Mouse (Mus musculus) cortical plate, adult 2 months (tissue): ENCODE measurements at regions not wholly inside any gene's neighbourhood (a gene's known extent, or its start where the extent isn't known, plus 50 kb on each side); places are given as distances from the start of the nearest gene placed in this dataset.

Source experiments
- H3K27ac ChIP-seq: fragments of 200-500 bp; 2 replicates; pipeline ENCODE4 v1.5.1; 2012; ENCODE audit warnings: low read length, control low read depth, inconsistent platforms; ENCODE audit not compliant: insufficient read depth
- H3K4me1 ChIP-seq: fragments of 200-500 bp; 2 replicates; pipeline ENCODE4 v1.6.1; 2011; ENCODE audit warnings: low read length; ENCODE audit not compliant: control insufficient read depth, insufficient read depth
- H3K4me3 ChIP-seq: fragments of 200-500 bp; 2 replicates; pipeline ENCODE4 v1.5.1; 2011; ENCODE audit warnings: mild to moderate bottlenecking, low read length, control low read depth; ENCODE audit not compliant: insufficient read depth
- CTCF ChIP-seq: fragments of 200-500 bp; IDR thresholded peaks from 2 replicates; pipeline ENCODE4 v1.5.1; 2011; ENCODE audit warnings: mild to moderate bottlenecking, control low read depth, low read length; ENCODE audit not compliant: insufficient read depth; ENCODE audit errors: extremely low read depth
- POLR2A ChIP-seq: fragments of 200-500 bp; IDR thresholded peaks from 2 replicates; pipeline ENCODE4 v1.6.1; 2011; ENCODE audit warnings: mild to moderate bottlenecking, low read length, control low read depth; ENCODE audit not compliant: insufficient read depth; ENCODE audit errors: extremely low read depth

GRCm38 (mm10) chr4:105535451-105535850 lies 254.2 kb upstream of the Gm12728 start:
- TF ChIP-seq CTCF (no peak), POLR2A (no peak)
- Histone ChIP-seq H3K4me3 (no peak overlapping the region), H3K4me1 (no peaks in the 10 kb centered on the region), H3K27ac (no peak overlapping the region)

GRCm38 (mm10) chr4:105545486-105545885 lies 244.2 kb upstream of the Gm12728 start:
- TF ChIP-seq POLR2A (no peak), CTCF (no peak)
- no peak overlapping the region for H3K27ac ChIP-seq
- no peak overlapping the region for H3K4me3 ChIP-seq
- no peaks in the 10 kb centered on the region for H3K4me1 ChIP-seq

DNA sequence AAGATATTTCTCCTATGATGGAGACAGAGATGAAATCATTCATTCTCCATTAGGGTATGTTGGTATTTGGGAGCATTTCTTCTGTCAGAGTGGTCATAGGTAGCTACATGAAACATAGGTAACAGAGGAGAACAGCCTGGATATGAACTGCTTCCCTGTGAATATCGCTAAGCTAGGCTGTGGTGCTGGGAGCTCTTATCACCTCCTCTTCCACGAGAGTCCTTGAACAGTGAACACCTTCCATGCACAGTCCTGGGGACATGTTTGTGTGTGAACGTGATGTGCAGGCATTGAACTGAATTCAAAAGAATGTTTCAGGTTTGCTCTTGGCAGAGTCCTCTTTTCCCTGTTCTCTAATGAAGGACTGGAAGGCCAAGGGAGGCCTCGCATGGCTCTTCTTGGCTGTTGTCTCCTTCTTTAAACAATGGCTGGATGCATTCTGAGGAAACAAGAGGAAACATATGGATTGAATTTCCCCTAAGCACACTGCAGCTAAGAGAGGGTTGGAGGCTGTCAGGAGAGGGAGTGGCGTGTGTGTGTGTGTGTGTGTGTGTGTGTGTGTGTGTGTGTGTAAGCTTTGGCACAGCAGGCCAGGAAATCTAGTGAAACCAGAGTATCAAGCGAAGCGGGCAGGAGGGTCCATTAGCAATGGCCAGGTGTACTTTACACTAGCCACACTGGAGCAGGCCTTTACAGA lies 239.8 kb upstream of the Gm12728 start:
- Histone ChIP-seq H3K4me1 (no peaks in the 10 kb centered on the region), H3K4me3 (no peak overlapping the region), H3K27ac (no peak overlapping the region)
- TF ChIP-seq CTCF (no peak), POLR2A (no peak)

DNA sequence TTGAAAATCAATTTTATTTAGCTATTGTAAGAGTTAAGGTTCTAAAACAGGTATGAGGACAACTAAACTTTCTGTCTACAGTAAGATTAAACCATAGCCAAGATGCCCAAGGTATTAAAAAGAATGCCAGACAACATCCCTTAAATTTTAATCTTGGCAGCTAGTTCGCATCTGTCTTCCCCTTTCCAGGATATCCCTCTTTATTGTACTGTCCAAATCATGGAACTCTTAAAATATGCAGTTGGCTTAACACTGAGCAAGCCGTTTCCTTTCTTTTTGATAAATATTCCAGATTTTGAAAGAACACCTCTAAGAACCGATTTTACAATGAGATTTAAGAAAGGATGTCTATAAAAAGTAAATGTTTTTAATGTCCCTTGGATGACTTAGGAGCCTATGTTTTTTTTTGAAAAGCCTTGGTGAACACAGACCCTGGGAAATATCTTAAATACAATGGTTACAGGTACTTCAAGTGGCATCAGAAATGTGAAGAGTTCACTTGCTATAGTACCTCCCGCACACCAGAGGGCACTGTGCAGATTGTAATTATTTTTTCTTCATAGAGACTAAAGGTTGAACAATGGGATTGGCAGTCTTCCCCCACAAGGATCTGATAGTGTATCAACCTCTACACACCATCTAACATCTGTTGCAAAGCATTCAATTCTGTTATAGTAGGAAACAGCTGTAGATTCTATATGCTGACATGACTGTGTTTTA lies 237.5 kb upstream of the Gm12728 start:
- Histone ChIP-seq H3K4me1 (no peaks in the 10 kb centered on the region), H3K27ac (no peak overlapping the region), H3K4me3 (no peak overlapping the region)
- no peak for TF ChIP-seq CTCF
- no peak for TF ChIP-seq POLR2A

DNA sequence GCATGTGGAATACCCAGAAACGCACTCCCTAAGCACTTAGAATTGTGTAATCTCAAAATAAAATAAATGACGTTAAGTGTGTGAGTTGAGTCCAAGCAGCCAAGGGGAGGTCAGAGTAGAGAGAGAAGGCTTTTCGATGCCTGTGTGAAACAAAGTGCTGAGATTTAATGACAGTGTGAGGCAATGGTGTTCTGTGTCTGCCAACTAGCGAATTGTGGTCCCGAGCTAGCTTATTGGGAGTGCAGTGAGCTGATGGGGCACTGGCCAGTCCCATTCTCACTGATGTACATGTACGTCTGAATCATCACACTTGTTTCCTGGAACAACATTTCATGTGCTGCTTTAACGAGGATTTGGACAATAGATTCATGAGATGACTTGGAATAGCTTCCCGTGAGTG lies 234.7 kb upstream of the Gm12728 start:
- TF ChIP-seq POLR2A = no peak
- TF ChIP-seq CTCF = no peak
- Histone ChIP-seq H3K27ac (no peak overlapping the region), H3K4me3 (no peak overlapping the region), H3K4me1 (no peaks in the 10 kb centered on the region)

- Histone ChIP-seq H3K4me1 (no peaks in the 10 kb centered on the region), H3K27ac (no peak overlapping the region), H3K4me3 (no peak overlapping the region)
- no peak for TF ChIP-seq POLR2A
- TF ChIP-seq CTCF = no peak
Observed at GRCm38 (mm10) chr4:105555941-105556340, 233.7 kb upstream of the Gm12728 start.

GRCm38 (mm10) chr4:105557396-105557795 lies 232.3 kb upstream of the Gm12728 start:
- no peaks in the 10 kb centered on the region for H3K4me1 ChIP-seq
- no peak overlapping the region for H3K27ac ChIP-seq
- TF ChIP-seq POLR2A (no peak), CTCF (no peak)
- no peak overlapping the region for H3K4me3 ChIP-seq

DNA sequence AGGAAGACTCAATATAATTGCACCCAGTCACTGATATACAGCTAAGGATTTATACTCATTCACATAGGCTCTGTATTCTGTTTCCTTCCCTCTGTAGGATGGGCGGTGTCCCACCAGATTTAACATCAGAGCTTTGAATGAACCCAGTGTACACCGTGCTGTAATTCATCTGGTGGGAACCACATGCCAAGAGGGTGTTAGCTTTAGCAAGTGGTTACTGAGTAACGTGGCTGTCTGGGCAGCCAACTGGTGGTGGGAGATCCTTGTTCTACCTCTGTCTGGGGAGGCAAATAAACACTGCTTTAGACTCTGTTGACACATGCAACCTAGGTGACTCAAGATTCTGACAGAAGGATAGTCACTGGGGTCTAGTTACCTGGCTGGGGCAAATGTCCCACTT lies 229.6 kb upstream of the Gm12728 start:
- Histone ChIP-seq H3K4me1 (no peaks in the 10 kb centered on the region), H3K27ac (no peak overlapping the region), H3K4me3 (no peak overlapping the region)
- no peak for TF ChIP-seq POLR2A
- no peak for TF ChIP-seq CTCF

DNA sequence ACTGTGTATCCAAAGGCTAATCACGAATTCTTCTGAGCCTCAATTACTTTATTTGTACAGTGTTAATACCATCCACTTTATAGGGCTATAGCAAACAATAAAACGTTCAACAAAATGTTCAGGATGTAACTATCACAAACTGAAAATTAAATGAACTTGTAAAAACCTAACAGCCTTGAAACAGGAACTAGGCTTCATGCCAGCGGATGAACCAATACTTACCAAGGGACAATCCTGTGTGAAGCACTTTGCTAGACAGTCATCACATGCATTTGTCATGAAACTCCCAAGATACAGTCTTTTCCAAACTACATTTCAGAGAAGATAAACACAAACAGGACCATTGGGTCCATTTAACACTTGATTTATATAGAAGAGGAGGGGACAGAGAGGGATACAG lies 228.9 kb upstream of the Gm12728 start:
- TF ChIP-seq CTCF (no peak), POLR2A (no peak)
- no peak overlapping the region for H3K27ac ChIP-seq
- H3K4me1 ChIP-seq = no peaks in the 10 kb centered on the region
- no peak overlapping the region for H3K4me3 ChIP-seq

DNA sequence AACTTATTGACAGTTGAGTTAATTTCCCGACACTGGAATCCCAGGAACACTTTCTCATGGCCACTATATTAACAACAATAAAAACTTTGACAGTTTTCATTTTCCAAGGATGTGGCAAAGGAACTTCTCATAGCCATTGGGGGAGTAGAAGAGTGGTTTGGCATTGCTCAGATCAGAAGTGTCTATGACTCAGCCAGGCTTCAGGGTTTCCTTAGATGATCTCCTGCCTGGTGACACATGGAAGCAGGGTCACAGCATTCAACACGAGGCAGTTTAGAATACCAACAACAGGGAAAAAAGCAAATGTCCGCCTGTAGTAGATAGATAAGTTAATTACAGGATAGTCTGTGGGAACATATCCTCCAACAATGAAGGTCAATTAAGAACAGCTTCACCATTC lies 228.1 kb upstream of the Gm12728 start:
- TF ChIP-seq POLR2A (no peak), CTCF (no peak)
- H3K4me3 ChIP-seq = no peak overlapping the region
- H3K4me1 ChIP-seq = no peaks in the 10 kb centered on the region
- H3K27ac ChIP-seq = no peak overlapping the region

DNA sequence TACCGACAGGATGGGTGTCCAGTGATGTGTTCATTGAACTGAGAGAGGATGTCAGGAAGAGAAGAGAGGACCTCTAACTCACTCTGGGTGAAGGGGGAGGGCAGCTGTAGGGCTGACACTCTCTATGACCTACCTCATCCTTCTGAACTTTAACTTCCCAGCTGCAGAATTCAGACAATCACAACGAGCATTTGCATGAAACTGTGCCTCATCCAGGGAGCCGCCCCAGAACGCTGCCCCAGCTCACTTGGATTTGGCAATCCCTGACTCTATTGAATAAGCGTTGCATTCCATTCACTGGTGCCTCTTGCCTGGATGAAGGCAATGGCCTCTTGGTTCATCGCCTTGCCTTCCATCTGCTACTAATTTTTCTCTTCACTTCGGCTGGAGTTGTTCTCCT lies 223.9 kb upstream of the Gm12728 start:
- Histone ChIP-seq H3K27ac (no peak overlapping the region), H3K4me3 (no peak overlapping the region), H3K4me1 (no peaks in the 10 kb centered on the region)
- TF ChIP-seq POLR2A (no peak), CTCF (no peak)
